Mouse (Mus musculus) testis, postnatal 14 days (tissue): ENCODE measurements around the gene Tars2.
"Not testable (repeated sequence)": the region's sequence is repeated elsewhere in the genome, so short reads cannot be mapped to it uniquely, and the experiment has no call there.

Experiments
- DNase-seq: peaks from one replicate; pipeline ENCODE4 v3.0.0; 2021; ENCODE audit warnings: low spot score

Gene Tars2

GRCm38 (mm10) chr3:95695796-95696195, 64.2 kb downstream of the Tars2 start:
- no peak for DNase-seq

- no peak for DNase-seq
These were observed 65.0 kb downstream of the Tars2 start for GRCm38 (mm10) chr3:95694808-95695703.

GRCm38 (mm10) chr3:95693821-95694807, 65.9 kb downstream of the Tars2 start:
- no peak for DNase-seq

GRCm38 (mm10) chr3:95692677-95693076, 67.3 kb downstream of the Tars2 start:
- DNase-seq = no peak

GRCm38 (mm10) chr3:95690552-95690951, 69.5 kb downstream of the Tars2 start:
- not testable (repeated sequence) for DNase-seq
